Mouse (Mus musculus) fibroblast of lung, adult 2 months (primary cell): ENCODE measurements around the gene Gm49336.

Experiments used
- DNase-seq: peaks from one replicate; pipeline ENCODE4 v3.0.0-alpha.2; 2011; ENCODE audit warnings: low read depth

Gm49336 gene

DNA sequence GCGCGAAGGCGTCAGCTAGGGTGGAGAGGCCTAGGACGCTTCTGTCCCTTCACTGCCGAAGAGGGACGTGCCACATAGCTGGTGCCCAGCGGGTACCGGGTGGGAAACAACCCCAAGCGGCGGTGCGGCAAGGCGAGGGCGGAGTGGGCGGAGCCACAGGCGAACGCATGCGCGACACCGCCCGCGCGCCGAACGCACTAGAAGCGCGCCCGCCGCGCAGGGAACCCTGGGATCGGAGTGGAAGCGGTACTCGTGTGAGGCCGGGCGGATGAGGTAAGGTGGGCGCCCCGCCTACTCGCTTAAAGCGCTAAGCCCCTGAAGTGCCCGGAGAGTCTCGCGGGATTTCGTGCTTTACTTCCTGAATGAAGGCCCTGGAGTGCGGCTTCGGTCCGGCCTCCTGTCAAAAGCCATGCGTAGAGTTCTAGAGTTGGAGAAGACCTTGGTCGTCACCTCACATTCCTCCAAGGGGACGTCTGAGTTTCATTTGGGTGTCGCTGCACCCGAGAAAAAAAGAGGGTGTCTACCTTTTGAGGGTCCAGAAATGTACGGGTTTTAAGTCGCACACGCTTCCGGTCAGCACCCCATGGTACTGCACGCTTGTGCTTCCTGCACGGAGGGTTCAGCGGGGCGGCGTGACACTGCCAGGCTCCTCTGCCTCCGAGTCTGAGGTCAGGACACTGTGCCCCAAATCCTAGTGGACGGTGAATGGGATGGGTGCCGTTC lies at the start of gene Gm49336, which contains the start of gene Nupl1:
Gene Gm49336 (minus strand): TSS at position 227 of the 723 bp plus-strand sequence.
Gene Nupl1 (minus strand): TSS at position 151 of the 723 bp plus-strand sequence.
- DNase-seq, result peak; percentile 95

DNA sequence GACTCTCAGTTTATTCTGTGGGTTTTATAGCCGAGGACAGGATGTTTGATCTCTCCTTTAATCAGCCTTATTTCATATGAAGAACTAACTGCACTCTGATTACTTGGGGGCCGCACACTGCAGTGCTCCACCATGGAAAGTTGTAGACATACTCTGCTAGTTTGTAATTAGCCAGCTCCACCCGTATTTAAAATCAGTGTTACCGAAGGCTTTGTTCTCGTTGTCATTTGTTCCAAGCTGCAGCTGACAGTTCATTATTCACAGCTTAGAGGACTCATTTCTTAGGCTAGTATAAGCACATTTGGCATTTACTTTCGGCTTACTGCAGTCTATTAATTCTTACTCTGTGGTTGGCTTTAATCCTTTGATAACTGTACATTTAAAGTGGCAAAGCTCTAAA lies 49.7 kb upstream of the Gm49336 start:
- DNase-seq, result no peak

DNA sequence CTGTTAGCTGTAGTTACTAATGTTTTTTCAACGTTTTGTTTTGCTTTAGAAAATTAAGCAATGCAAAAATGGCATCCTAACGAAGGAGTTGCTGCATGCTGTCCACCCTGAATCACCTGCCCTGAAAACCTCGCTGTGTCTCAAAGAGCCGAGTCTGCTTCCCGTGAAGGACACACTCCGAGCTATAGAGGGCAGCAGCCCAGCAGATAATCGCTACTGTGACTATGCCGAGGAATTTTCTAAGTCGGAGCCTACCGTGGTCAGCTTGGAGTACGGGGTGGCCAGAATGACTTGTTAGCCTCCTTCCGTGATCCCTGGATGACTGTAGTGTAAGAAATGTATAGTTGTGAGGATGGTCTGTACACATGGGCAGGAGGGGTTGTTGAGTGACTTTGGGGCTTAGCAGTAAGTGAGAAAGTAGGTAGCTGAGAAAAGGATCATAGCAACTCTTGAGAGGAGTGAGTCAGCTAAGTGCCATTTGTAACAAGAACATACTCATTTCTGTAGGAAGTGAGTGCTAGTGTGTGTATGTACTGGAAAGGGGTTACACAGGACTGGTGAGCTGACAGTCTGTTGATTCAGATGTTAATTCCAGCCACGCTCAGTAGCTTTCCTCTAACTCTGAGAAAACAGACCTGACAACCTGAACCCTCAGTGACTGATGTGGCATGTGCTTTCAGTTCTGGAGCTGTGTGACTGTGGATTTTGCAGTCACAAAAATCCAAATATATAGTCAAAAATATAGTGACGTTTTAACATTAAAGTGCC lies 49.1 kb upstream of the Gm49336 start:
- no peak for DNase-seq

DNA sequence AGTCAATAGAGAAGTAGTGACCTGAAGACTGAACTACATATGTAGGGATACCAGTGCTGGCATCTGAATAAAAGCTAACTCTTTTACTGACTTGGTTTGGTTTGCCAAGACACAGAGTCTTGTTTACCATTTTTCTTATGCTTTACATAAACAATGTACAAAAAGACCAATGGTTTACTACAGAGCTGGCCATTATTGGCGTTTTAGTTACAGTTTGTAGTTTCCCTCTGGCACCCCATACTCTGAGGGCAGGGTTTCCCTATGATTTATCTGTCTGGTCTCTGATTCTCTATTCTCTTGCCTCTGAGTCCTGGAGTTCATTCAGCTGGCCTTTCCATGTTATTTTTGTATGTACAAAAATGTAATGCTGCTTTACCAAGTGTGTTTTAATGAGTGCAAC lies 44.2 kb upstream of the Gm49336 start:
- DNase-seq, result no peak

DNA sequence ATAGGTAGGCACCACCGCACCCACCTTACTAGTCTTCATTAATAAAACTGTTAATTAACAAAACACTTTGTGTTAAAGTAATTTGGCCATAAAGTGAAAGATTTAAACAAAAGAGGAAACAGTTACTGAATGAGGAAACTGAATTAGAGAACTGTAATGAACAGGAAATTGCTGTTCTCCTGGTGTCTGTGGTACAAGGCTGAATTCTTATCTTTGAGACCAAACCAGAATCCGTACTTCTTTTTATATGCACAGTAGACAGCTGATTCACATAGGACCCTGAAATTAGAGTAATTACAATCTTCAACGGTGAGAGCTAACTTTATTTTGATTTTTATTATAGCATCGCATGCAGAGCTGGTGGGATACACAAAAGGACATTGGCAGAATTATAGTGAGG lies 39.1 kb upstream of the Gm49336 start:
- no peak for DNase-seq

DNA sequence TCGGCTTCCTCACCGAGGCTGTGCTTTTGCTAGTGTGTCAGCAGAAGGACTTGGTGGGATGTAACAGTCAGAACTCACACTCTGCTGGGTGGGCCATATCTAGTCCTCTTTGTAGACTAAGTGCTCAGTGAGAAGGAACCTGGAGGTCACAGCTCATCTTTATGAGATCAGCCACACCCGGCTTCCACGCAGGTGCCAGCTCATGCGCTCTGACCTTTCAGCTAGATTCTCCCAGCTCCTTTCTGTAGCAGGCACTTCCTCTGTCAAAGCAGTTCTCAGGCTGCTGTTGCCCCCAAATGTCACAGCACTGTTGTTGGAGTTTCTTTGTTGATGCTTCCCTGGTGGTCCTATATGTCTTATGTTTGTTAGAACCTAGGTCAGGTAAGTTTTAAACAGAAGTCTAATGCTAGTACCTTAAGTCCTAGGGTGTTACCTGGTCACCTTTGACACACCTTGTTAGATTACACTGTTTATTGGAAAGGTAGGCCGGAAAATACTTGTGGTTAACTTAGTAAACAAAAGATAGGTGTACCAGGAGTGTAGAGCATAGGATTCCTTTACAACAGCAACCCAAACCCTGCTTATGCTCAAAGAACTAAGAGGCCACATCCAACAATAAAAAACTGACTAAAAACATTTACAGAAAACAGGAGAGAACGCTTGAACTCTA lies 35.0 kb upstream of the Gm49336 start:
- DNase-seq, result no peak

DNA sequence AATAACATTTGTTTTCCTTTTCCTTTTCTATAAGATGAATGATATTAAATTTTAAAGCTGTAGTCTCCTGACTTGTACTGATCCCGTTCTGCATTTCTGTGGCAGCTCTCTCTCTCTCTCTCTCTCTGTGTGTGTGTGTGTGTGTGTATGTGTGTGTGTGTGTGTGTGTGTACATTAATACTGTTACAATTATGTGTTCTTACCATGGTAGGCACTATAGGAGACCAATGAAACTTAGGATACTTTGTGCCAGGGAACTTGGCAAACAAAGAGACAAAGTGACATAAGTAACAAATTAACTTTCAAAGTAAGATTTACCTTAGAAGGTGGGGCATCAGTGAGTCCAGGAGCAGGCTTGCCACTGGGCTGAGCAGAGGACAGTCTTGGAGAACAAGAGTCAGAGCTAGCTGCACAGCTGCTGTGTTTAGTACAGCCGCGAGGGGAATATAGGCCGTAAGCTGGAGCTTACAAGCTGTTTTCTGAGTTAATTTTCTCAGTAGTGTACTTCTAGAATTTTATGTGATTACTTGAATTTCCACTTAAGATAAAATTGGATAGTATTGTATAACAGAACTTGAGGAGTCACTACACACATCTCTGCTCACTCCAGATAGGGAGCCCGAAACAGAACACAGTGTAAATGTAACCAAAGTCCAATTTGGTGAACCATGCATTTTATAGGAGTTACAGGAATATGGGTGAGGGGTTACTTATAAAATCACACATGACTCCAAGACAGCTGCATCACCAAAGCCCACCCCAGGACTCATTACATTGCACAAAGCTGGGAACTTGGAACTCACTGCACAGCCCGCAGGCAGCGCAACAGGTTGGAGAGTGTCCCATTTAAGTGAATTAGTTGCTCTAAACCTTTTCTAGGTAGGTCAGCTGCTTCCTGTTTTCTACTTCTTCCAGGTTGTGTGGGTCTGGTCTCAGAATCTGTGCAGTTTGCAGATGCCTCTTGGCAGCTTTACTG lies 24.3 kb upstream of the Gm49336 start:
- no peak for DNase-seq

DNA sequence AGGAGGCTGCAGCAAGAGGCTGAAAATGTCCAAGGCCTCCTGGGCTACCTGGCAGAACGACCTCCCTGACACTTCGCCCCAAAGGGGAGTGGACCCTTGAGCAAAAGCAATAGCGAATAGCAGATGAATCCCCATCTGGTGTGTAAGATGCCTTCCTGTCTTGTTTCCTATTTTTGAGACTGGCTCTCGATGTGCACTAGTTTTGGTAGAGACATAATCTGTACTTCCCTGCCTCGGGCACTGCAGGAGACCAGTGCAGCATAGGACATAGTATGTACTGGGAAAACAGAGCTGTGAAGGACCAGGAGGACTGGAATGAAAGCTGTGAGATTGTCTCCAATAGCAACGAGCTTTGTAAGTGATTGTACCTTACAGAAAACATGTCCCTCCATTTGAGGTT lies 22.0 kb upstream of the Gm49336 start:
- no peak for DNase-seq

DNA sequence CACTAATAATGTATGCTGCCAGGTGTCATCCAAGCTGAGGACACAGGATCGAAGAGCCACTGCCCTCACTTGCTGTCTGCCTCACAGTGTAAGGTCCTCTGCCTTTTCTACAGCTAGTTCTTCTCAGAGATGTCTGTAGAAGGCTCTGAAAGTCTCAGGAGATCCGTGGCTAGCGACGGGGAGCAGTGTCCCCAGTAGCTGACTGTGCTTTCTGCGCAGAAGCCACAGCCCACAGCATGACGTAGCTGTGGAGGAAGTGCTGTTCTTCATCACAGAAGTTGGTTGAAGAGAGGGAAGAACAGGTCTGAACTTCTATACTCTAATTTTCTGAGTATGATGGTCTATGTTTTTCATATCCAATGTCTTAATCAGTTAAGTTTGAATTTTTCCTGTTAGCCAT lies 18.0 kb upstream of the Gm49336 start:
- DNase-seq, result no peak

DNA sequence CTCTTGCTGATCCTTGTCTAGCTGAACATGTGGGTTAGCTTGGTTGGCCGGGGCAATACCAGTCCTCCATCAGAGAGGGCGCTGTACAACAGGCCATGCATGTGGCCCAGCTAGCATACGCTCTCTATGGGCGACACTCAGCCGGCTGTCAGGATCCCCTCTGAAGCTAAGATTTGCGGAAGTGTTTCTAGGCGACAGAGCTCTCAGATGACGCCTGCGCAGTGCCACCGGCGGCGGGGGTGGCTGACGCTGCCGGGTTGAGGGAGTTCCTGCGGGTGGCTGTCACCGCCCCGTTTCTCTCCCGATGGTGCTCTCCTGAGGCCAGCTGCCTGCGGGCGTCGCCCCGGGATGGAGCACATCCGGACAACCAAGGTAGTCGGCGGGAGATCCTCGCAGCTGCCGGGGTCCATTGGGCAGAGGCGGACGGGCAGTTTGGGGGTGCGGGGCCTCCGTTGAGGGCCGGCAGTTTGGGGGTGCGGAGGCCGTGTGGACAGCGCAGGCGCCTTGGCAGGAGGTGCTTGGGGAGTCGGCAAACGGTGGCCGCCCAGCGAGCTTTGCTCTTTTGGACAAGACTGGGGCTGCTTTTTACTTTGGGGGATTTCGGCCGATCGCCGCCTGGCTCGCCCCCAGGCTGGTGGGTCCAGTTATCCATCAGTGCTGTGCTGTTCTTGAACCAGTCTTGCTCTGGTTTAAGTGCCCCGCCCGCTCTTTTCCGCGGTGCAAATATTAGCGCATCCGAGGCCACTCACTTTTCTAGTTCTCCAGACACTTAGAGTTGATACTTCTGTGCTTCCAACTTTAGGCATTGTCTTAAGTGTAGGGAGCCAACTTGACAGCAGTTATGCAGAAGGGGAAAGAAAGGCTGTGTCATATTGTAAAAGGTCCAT lies 13.9 kb upstream of the Gm49336 start, which contains the start of gene Mtmr6:
Gene Mtmr6 (plus strand): TSS at position 239 of the 887 bp plus-strand sequence.
- DNase-seq, result peak; percentile 97

DNA sequence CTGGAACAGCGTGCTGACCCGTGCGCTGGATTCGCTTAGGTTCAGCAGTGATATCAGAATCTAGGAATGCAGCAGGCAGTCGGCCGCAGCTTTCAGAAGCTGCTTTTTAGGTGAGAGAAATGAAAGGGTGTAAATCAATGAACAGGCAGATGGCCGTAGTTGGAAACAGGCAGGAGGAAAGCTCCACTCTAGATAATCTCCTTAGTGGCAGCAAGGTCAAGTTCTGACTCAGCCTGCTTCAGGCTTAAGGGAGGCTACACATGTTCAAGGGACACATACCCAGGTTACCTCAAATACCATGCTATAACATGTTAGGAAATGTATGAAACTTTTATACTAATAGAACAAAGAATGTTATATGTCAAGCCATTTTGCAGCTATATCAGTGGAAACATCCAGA lies 11.0 kb upstream of the Gm49336 start:
- DNase-seq, result no peak

DNA sequence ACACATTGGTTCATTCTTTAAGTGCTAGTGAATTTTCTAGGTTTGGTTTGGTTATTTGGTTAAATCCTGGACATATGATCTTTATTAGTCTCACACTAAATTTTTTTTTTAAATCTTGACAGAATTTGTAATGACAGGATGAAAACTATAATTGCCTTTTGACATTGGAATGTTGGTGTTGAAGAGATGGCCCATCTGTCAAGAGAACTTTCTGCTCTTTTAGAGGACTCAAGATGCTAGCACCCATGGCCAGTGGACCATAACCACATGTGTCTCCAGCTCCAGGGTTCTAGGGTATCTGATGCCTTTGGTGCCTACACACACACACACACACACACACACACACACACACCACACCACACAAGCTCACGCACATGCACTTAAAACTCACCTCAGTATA lies 6.5 kb upstream of the Gm49336 start:
- no peak for DNase-seq

DNA sequence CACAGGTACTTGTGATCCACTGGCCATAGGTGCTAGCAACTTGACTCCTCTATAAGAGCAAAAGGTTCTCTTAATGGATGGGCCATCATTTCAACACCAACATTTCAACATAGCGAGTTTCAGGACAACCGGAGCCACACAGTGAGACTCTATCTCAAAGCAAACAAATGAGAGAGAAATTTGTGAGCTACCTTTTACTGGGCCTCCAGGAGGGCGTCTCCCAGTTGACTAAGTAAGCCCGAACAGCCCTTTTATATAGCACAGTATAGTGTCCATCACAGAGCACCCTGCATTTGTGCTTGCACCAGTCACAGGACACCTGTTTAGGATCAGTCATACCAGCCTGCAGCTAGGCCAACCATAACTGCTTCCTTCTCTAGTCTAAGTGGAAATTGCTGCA lies 5.8 kb upstream of the Gm49336 start:
- DNase-seq, result no peak

DNA sequence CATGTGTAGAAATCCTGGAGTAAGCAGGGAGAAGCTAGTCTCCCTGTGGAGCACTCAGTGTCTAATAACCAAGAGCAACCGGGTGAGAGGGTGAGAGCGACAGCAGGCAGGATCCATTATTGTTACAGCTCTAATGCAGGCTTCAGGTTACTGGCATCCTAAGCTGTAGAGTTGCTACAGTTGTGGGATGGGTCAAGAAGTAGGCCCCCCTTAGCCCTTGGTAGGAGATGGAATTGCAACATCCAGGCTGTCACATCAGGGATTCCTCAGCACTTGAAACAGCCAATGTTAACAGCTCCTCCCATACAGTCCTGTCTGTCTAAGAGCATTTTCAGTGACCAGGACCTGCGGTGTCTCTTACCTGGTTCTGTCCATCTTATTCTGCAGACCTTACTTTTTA lies 5.0 kb upstream of the Gm49336 start:
- DNase-seq, result no peak

DNA sequence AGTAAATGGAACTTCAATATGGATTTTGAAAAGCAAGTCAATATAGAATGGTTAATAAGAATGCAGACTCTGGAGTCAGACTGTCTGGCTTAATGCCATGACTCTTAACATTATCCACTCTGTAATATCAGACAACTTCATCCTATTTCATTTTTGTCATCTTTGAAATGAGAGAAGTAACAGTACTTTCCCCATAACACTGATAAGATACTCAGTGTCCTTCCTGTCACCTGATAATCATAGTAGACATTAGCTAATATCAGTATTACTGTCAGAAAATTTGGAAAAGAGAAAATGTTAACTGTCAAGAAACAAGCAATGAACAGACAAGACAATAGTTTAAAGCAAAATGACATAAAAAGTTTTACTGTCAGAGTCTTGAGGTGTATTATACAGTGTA lies 3.5 kb upstream of the Gm49336 start:
- no peak for DNase-seq

DNA sequence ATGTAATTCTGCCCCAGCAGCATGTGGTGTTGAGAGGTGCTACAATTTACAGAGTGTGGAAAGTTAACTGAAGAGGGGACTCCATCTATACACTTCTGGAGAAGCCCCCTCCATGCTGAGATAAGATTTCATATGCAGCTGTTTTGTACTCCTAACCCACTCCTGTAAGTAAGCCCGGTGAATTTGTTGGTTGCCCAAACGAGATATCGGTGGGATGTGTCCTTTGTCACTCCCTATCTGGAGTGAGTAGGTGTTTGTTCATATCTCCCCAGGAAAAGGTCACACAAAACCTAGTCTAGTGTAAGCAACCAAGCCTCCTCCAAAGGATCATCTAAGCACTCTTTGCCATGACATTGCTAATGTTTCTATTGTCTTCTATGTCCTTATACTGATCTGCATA lies 2.2 kb upstream of the Gm49336 start:
- no peak for DNase-seq

DNA sequence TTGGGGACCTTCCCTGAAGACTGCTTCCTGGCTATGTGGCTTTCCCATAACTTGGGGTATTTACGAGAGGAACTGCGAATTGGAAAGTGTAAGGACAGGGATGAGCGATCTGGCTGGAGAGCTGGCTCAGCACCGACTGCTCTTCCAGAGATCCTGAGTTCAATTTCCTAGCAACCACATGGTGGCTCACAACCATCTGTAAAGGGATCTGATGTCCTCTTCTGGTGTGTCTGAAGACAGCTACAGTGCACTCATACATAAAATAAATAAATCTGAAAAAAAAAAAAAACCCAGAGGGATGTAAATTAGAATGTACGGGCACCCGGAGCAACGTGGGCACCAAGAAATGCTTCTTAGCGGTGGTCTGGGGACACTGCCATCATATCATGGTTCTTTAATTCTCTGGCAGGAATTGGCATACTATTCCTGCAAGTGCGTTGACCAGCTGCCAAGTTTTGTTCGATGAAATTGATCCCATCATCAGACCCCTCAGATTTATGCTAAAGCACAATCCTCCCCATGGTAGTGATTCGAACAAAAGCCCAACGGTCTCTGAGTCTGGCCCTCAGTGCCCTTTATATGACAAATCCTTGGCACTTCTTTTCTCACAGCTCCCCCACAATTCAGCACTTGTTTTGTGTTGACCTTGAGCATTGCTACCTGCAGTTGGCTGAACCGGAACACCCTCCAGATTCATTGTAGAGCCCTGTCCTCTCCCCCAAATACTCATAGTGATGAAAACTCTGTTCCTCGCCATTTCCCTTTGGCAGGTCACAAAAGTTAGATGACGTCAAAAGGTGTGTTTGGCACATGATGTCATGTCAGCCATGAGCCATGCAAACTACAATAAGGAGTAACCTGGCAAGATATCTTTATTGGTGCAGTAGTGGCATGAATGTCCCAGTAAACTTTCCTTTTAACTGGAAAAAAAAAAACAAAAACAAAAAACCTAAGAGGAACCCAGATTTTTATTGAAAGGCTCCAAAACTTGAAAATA lies 995 bp upstream of the Gm49336 start:
- peak; percentile 22 for DNase-seq

DNA sequence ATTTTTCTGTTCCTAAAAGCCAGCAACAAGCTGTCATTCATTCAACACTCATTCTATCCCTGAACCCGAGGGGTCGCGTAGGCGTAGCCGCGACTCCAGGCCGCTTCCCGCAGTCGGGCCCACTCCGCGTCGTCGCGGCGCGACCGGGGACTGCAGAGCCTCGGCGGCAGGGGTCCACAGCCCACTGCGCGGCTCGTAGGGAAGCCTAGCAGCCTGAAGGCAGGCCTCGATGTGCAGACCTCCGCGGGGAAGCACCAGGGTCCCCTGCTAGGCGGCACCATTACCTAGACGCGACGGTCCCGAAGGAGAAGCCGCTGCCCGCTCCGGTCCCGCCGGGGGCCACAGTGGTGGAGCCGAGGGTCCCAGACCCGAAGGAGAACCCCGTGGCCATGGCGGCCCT lies 428 bp downstream of the Gm49336 start:
- DNase-seq, result no peak

DNA sequence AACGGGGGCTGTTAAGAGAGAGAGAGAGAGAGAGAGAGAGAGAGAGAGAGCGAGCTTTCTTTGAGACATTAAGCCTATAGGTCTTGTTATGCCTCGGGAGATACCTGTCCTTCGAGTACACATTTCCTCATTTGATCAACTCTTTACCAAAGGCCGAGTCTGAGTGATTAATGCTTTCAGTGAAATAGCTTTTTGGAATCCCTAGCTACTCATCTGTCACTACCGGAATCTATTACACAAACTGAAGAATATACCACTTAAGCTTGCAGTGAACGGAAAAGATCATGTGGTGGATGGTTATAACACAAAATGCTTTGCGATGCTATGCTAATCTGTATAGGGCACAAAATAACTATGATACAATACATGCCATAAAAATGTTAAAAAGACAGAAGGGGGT lies 941 bp downstream of the Gm49336 start:
- no peak for DNase-seq
